Mouse (Mus musculus): ENCODE data around the gene Ccdc122.
"Not testable (repeated sequence)": the region's sequence is repeated elsewhere in the genome, so short reads cannot be mapped to it uniquely, and the experiment has no call there.

Gene Ccdc122

DNA sequence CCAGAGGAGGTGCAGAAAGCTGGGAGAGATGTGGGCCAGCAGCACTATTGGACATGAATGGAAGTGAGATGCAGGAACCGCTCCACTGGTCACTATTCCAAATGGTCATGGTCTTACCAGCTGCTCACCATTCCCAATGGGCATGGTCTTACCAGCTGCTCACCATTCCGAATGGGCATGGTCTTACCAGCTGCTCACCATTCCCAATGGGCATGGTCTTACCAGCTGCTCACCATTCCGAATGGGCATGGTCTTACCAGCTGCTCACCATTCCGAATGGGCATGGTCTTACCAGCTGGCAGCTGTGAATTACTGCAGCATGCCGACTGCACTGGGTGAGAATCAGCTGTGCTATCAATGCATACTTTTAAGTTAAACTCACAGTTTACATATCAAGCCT, 74.0 kb downstream of the Ccdc122 start:
- not testable (repeated sequence) for DNase-seq (ENCODE audit: low read depth in 1 of 2, low spot score in 2 of 2)

DNA sequence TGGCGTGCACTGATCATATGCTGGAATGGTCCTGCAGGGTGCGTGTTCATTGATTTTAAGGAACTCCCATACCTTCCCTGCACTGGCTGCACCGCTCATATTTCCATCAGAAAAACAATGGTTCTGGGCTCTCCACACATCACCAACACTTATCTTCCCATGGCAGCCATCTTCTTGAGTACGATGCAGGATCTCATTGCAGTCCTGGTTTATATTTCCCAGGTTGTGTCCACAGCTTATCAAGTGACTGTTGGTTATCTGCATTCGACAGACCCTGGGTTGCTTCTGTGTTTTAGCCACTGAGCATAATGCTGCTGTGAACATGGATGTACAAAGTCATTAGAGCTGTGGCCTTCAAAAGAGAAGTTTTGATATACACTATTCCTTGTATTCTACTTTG, 94.0 kb downstream of the Ccdc122 start:
- DNase-seq (ENCODE audit: low read depth in 1 of 2, low spot score in 2 of 2), result no peak

DNA sequence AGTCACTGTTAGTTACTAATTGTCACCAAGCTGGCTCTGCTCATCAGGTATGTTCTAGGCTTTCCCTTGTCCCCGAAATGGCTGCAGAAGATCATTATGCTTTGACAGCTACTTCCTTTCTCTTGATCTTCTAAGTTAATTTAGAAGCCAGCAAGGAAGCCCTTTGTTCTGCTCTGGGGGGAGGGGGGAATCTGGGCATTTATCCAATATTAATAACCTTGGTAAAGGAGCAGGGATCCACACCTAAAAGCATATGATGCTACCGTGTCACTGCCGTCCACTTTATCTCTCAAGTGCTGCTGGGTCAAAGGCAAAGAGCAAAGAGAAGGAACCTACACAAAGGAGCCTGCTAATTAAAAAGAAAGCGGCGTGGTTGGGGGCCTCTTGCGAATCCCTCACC, 100.4 kb downstream of the Ccdc122 start:
- DNase-seq (ENCODE audit: low read depth in 1 of 2, low spot score in 2 of 2), result no peak

DNA sequence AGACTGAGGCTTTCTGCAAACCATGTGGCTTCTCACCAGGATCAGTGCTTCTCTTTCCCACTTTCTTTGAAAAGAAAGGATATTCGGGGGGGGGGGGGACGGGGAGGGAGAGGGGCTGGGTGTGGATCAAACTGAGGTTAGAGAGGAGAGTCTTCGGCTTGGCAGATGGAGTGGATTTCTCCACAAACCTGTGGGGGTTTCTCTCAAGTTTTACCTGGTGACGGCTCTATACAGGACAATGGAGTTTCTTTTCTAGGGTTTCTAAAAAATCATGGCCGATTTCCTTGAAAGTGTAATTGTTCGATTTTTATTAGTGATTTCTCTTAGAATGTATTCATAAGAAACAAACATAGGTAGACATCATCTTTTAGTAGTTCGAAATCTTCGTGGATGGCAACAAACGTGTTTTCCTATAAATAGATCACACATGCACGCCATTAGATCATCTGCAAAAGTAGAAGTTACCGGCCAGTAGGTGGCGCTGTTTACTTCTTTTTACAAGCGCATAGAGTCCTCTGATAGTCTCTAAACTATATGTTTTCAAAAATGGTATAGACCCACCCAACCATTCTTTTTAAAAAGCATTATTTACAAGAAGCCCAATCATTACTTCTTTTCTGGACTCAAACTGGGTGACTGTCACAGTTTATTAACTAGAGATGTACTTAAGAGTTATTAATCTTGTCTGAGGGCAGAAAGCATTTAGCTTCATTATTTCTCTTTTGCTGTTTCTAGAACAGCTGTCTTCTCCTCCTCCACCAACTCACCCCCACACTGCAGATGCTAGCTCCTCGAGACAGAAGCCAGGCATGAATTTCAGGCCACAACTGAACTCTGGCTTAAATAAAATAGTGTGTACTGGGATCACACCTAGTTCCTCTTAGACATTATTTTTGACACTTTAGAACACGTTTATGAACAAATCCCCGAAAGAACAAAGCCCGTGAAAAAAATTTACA, 105.0 kb downstream of the Ccdc122 start:
- peak in 1 of 2 experiments; percentile 12 for DNase-seq (ENCODE audit: low read depth in 1 of 2, low spot score in 2 of 2)

DNA sequence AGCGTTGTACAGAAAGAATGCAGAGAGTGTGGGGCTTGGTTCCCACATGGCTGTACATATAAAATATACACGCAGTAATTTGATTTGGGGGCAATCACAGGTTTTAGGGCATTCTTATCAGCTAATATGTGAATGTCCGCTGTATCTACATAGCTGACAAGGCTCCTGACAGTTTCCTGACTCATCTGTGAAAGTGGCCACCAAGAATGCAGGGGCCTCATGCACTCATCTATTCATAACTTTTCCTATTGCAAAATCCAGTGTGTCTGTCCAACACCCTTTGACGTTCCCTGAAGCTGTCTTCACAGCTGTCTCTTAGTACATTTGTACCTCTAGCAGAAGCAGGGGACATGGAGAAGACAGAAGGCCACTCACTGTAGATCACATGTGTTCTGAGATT, 108.5 kb downstream of the Ccdc122 start:
- DNase-seq (ENCODE audit: low read depth in 1 of 2, low spot score in 2 of 2), result no peak

DNA sequence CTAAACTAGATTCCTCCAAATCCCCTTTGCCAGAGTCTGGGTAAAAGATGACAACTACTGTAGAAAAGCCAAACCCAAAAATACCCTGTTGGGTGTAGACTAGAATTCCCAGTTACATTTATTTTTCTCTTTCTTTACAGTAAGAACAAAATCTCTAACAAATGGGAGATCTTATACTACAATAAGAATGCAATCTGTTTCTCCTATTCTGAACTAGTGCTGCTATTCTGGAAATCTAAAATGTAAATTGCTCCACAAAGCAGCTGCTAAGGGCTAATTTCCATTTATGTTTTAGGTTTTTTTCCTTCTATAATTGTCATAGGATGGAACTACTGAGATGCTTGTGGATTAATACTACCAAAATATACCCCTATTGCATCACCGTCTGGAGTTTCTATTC, 111.1 kb downstream of the Ccdc122 start:
- no peak for DNase-seq (ENCODE audit: low read depth in 1 of 2, low spot score in 2 of 2)

DNA sequence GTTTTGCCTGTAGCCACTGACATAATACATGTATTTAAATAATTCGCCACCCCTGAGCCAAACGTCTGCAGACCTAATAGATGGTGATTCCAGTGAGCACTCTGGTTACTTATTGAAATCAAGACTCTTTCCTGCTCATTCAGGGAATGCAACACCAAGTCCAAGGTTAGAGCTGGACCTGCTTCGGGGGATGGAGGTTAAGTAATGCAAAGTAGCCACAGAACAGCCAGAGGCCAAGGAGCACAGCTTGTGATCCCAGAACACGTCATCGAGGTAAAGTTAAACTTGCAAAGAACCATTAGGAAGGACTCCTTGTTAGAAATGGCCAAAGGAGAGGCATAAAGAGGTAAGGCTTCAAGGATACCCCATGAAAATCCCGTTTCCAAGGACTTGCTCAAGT, 114.0 kb downstream of the Ccdc122 start:
- DNase-seq (ENCODE audit: low read depth in 1 of 2, low spot score in 2 of 2), result no peak

DNA sequence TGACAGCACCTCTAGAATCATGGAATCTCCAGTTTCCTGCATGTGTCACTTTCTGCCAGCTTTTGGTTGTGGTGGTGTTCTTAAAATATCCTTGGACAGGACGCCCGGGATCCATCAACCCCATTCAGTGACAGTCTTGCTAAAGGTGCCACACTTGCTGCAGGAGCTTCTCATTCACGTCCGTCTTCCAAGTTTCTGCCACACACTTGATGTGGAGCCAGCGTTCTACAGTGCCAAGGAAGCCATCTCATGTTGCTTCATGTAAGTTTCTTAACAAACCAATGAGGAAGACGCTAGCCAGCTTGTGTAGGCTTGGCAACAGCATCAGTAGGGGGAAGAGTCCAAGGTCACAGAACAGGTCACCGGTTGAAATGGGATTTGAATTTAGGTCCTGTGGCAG, 114.9 kb downstream of the Ccdc122 start:
- DNase-seq (ENCODE audit: low read depth in 1 of 2, low spot score in 2 of 2), result no peak

DNA sequence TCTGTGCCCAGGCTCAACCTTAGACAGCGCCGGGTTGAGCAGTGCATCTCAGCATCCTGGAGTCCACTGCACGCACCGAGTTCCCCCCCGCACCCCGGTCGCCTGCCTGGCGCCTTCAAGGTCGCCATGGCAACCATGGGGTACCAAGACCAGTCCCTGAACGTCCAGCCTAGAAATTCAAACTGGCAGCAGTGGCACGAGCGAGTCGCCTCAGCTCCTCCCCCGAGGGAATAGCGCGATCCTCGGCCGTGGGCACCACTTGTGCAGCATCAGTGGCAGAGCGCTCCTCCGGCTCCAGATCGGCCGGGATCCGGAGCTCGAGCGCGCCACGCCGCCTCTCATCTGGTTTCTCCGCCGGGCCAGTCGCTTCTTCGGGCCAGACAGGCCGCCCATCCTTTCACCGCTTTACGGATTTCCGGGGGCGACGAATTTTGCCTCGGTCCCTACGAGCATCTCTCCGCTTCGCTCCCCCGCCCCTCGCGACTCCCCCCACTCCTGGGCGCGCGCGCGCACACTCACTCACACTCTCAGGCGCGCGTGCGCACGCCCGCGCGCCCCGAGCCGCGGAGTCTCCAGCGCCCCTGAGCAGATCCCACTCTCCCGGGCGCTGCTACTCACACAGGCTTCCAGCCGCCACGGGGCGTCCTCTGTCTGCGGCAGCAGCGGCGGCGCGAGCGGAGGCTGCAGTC, 119.8 kb downstream of the Ccdc122 start, which contains the start of gene Enox1:
Gene Enox1 (plus strand): TSS at position 542 of the 689 bp plus-strand sequence.
- no peak for DNase-seq (ENCODE audit: low read depth in 1 of 2, low spot score in 2 of 2)

DNA sequence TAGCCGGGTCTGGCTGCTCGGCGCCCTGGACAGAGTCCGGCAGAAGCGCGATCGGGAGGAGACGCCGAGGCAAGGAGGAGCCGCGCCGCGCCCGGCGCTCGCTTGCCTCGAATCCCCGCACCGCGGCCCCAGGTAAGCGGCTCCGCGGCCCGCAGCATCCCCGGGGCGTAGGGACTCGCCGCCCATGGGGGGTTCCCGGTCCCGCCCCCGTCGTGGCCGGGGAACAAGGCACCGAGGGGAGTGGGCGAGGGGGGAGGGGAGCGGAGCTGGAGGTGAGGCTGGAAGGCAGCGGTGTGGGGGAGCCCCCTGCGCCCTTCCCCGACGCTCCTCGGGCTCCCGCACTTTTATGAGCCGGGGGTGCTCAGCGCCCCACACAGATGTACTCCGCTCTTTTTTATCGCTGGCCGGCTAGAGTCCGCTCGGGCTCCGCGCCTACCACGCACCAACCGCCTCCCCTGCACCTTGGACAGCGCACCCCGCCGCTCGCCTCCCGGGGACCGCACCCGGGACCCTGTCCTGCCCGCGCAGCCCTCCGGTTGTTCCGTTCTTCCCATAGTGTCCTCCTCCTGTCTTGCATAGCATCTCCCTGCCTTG, 120.4 kb downstream of the Ccdc122 start:
- no peak for DNase-seq (ENCODE audit: low read depth in 1 of 2, low spot score in 2 of 2)

DNA sequence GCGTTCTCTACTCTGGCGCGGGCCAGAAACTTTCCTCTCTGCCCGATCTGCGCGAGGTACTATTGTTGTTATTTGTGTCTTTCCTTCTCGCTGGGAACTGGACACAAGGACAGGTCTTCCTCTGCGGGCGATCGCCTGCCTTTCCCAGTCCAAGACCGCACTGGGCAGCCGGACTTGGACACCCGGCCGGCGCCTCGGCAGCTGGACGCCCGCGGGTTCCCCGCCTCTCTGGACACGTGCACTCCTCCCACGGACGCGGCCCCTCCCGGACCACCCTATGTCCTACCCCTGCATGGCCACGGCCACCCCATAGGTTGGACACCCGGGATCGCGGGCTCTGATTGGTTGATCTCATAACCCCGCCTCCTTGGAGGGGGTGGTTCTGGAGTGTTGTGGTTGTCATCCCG, 120.9 kb downstream of the Ccdc122 start:
- DNase-seq (ENCODE audit: low read depth in 1 of 2, low spot score in 2 of 2), result no peak

DNA sequence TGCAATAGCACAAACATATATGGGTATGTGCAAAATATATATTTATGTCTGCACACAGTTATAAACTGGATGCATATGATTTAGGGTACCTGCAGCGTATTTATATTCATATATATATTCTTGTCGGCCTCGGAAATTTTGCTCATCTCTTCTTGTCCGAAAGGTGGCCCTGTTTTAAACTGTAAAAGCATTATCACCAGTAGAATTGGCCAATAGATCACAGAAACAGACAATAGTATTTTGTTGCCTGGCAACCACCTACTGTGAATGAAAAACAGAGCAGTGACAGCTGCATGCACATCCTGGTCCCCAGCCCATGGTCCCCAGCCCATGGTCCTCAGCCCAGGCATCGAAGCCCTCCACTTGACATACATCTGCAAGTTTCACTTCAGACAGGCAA, 122.8 kb downstream of the Ccdc122 start:
- no peak for DNase-seq (ENCODE audit: low read depth in 1 of 2, low spot score in 2 of 2)

All from monocyte, adult 2 months (primary cell).